Mouse (Mus musculus) hindbrain, embryonic 13.5 days (tissue): ENCODE data around the gene Fbh1. TPM values are rescaled to one million over a fixed set of nuclear protein-coding genes. Genes with fewer than 3 reads are reported as not detected.

Experiments
- polyA plus RNA-seq: library from polyadenylated mRNA; unstranded; fragments of >200 nt; fragmentation: Nextera tagmentation; extraction: Ambion mirVana; gene quantifications from 2 replicates; pipeline ENCODE4 v1.2.1, GENCODE M21; 2015

The Fbh1 gene
- polyA plus RNA-seq, 1 experiment from 2014 or later = 137 TPM

Other genes with a start within 250 kb of the Fbh1 start
- gene Pfkfb3, start 223.5 kb downstream of the Fbh1 start, polyA plus RNA-seq = 27.3 and 27.5 TPM in 2 replicates
- gene Rbm17, start 173.4 kb downstream of the Fbh1 start, polyA plus RNA-seq = 141 and 142 TPM in 2 replicates
- gene Gm17490, start 151.3 kb downstream of the Fbh1 start, polyA plus RNA-seq = not detected in 2 replicates
- 0.04 TPM in 1 of 2 replicates, not detected in the other for gene Il2ra, start 134.8 kb downstream of the Fbh1 start, polyA plus RNA-seq
- 0.75 and 0.82 TPM in 2 replicates for gene Il15ra, start 72.3 kb downstream of the Fbh1 start, polyA plus RNA-seq
- gene Ankrd16, start 294 bp upstream of the Fbh1 start, polyA plus RNA-seq = 52.0 and 54.4 TPM in 2 replicates